Mouse (Mus musculus) heart, adult 2 months (tissue): ENCODE measurements around the gene Cplx1.

Experiments
- EP300 ChIP-seq: fragments of 200-500 bp; IDR thresholded peaks from 2 replicates; pipeline ENCODE4 v1.6.1; 2011; ENCODE audit warnings: low read depth, low read length, control low read depth; ENCODE audit not compliant: insufficient read depth
- POLR2A ChIP-seq: fragments of 200-500 bp; IDR thresholded peaks from 2 replicates; pipeline ENCODE4 v1.6.1; 2011; ENCODE audit warnings: mild to moderate bottlenecking, low read depth, low read length, control low read depth; ENCODE audit not compliant: insufficient read depth

- TF ChIP-seq POLR2A = no peak
- TF ChIP-seq EP300 = no peak
Measured at GRCm38 (mm10) chr5:108502286-108502685, 47.5 kb downstream of the Cplx1 start.
